ENCODE assay signal across 9 mouse cellular contexts in genomic region chr6:85037677-85038076, GRCm38 (mm10). TPM values are rescaled to one million over a fixed set of nuclear protein-coding genes. Genes with fewer than 3 reads are reported as not detected.
DNase-seq lines count a peak whose midpoint lies in the region; ATAC-seq and TF ChIP-seq lines count a peak whose summit lies in the region.
"Had no signal": no experiment of that assay in that cellular context is flagged by ENCODE, and none has a peak within 500 bp of the region (broad histone marks: within the 10 kb centered on the region; RNA-seq: fewer than 3 reads in every experiment).

No protein-coding gene starts in this region.

- no peaks in the 10 kb centered on the region for H3K27me3 ChIP-seq in G1E (ENCODE audit: insufficient read depth, low read length)
- H3K27me3 ChIP-seq in forebrain, embryonic 16.5 days (replicated peaks; ENCODE audit: control insufficient read depth, insufficient read depth, low read length) = no peaks in the 10 kb centered on the region
- H3K27me3 ChIP-seq in limb, embryonic 11.5 days (ENCODE audit: control insufficient read depth, insufficient read depth, low read length) = no peaks in the 10 kb centered on the region
- H3K27me3 ChIP-seq: limb, embryonic 12.5 days had no signal

- no peaks in the 10 kb centered on the region for H3K36me3 ChIP-seq in G1E (replicated peaks)
- no peaks in the 10 kb centered on the region for H3K36me3 ChIP-seq in forebrain, embryonic 16.5 days (ENCODE audit: control insufficient read depth, insufficient read depth)
- no peaks in the 10 kb centered on the region for H3K36me3 ChIP-seq in limb, embryonic 11.5 days (ENCODE audit: control insufficient read depth, insufficient read depth, low read length)
- H3K36me3 ChIP-seq: limb, embryonic 12.5 days had no signal

- H3K4me1 ChIP-seq in G1E (ENCODE audit: insufficient read depth, low read depth, low read length) = no peaks in the 10 kb centered on the region; the same call in 1 of the 2 replicates
- H3K4me1 ChIP-seq in forebrain, embryonic 16.5 days (replicated peaks; ENCODE audit: control insufficient read depth, insufficient read depth, low read length) = no peaks in the 10 kb centered on the region
- H3K4me1 ChIP-seq in limb, embryonic 11.5 days (ENCODE audit: control insufficient read depth, insufficient read depth, low read length) = no peaks in the 10 kb centered on the region
- H3K4me1 ChIP-seq: limb, embryonic 12.5 days had no signal

- no peak overlapping the region for H3K4me2 ChIP-seq in forebrain, embryonic 16.5 days (ENCODE audit: low read length)
- no peak overlapping the region for H3K4me2 ChIP-seq in limb, embryonic 11.5 days (ENCODE audit: low read depth, severe bottlenecking)
- H3K4me2 ChIP-seq: limb, embryonic 12.5 days had no signal

- no peak overlapping the region for H3K27ac ChIP-seq in forebrain, embryonic 16.5 days (ENCODE audit: low read length)
- H3K27ac ChIP-seq in limb, embryonic 11.5 days (replicated peaks; ENCODE audit: low read depth, low read length) = no peak overlapping the region
- H3K27ac ChIP-seq: limb, embryonic 12.5 days had no signal

- no peak for ATAC-seq in G1E (ENCODE audit: extremely low read depth, insufficient number of reproducible peaks, low FRiP score, poor library complexity, severe bottlenecking)
- ATAC-seq in forebrain, embryonic 16.5 days = peak; percentile 61
- ATAC-seq in limb, embryonic 11.5 days (ENCODE audit: insufficient number of reproducible peaks, low FRiP score, low TSS enrichment, low read depth) = no peak

- WGBS in forebrain, embryonic 16.5 days = 6% methylated on average over 6 of the region's 6 CpGs
- 12% methylated on average over 6 of the region's 6 CpGs for WGBS in limb, embryonic 11.5 days

- H3K9me3 ChIP-seq in G1E (replicated peaks) = no peaks in the 10 kb centered on the region
- no peaks in the 10 kb centered on the region for H3K9me3 ChIP-seq in forebrain, embryonic 16.5 days (ENCODE audit: control insufficient read depth, low read length)
- no peaks in the 10 kb centered on the region for H3K9me3 ChIP-seq in limb, embryonic 11.5 days (ENCODE audit: control insufficient read depth, low read length)
- H3K9me3 ChIP-seq: limb, embryonic 12.5 days had no signal

- DNase-seq in A20 (ENCODE audit: low read depth, low spot score) (peak; percentile 73), G1E (ENCODE audit: low spot score) (peak; percentile 30)
- DNase-seq in cerebellum, adult 11 months = peak; percentile 41
- peak; percentile 26 to 58 for DNase-seq in kidney, adult 8-10 months
- DNase-seq in limb, embryonic 11.5 days (ENCODE audit: low spot score) = peak; percentile 73
- peak; percentile 12 for DNase-seq in ovary, adult 18-20 months (ENCODE audit: low spot score)
- peak; percentile 56 for DNase-seq in thymus, postnatal 25 days

- no peak overlapping the region for H3K4me3 ChIP-seq in G1E (ENCODE audit: low read depth, low read length)
- no peak overlapping the region for H3K4me3 ChIP-seq in forebrain, embryonic 16.5 days (replicated peaks; ENCODE audit: low read length)
- H3K4me3 ChIP-seq in limb, embryonic 11.5 days (ENCODE audit: low read depth, low read length) = no peak overlapping the region
- H3K4me3 ChIP-seq: limb, embryonic 12.5 days had no signal

- TF ChIP-seq CTCF in G1E (IDR thresholded peaks at IDR 0.05; ENCODE audit: low read depth, low read length) = peak; percentile 32; the same call in 1 of the 2 replicates

- no peak overlapping the region for H3K9ac ChIP-seq in forebrain, embryonic 16.5 days (replicated peaks; ENCODE audit: low read depth, low read length)
- H3K9ac ChIP-seq in limb, embryonic 11.5 days (ENCODE audit: low read length) = no peak overlapping the region
- H3K9ac ChIP-seq: limb, embryonic 12.5 days had no signal

RNA-seq across cellular contexts. Expression of gene Exoc6b, which starts 31.6 kb away (rescaled TPM):
- total RNA-seq in G1E (2014; fragmentation: Nextera tagmentation) (8.1 and 8.7 TPM in 2 replicates), G1E (2017) (4.9 and 6.9 TPM in 2 replicates)
- polyA plus RNA-seq in G1E (2012) = 0.76 and 1.1 TPM in 2 replicates
- 62.0 and 66.1 TPM in 2 replicates for polyA plus RNA-seq in forebrain, embryonic 16.5 days (2015; fragmentation: Nextera tagmentation; extraction: Ambion mirVana)
- 30.5 and 32.6 TPM in 2 replicates for polyA plus RNA-seq in limb, embryonic 11.5 days (2014; fragmentation: Nextera tagmentation; extraction: Ambion mirVana)

Comparison
In these comparisons a context has a peak if more than half of its experiments do, and no peak if none do; other contexts are left out.
1. DNase-seq: peak in every context shown above with its lines; median percentile 73 in A20; 73 in limb, embryonic 11.5 days; 56 in thymus, postnatal 25 days; 42 in kidney, adult 8-10 months; 41 in cerebellum, adult 11 months; 30 in G1E; 12 in ovary, adult 18-20 months.
2. RNA of gene Exoc6b, which starts 31.6 kb away (polyA plus RNA-seq): 62.0 to 66.1 TPM in forebrain, embryonic 16.5 days and 30.5 to 32.6 TPM in limb, embryonic 11.5 days; 0.76 to 1.1 TPM in G1E; every median in the first group is over 10 times any median in the second.